Mouse (Mus musculus): ENCODE data around the gene Zfp207. TPM values are rescaled to one million over a fixed set of nuclear protein-coding genes. Genes with fewer than 3 reads are reported as not detected.
A peak's percentile ranks its signal among the peaks of the same experiment; 100 is the strongest.

Zfp207 gene
- total and polyA plus RNA-seq, 3 experiments, result 143 to 347 (median 186) TPM

DNA sequence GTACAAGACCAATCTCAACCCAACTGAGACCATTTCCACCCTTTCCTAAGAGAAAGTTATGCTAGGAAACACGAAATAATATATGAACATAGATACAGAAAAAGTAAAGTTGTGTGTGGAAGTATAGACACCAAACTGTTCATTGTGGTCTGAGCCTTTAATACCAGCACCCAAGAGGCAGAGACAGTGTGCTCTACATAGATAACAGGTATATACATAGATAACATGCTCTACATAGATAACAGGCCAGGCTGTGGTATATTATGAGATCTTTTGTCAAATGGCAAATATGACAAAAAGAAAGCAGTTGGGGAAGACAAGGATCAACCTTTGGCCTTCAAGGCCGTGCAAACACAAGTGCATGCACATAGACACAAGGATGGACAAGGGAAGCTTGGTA is 27.3 kb downstream of the Zfp207 start (continued):
- TF ChIP-seq NRF1 (IDR thresholded peaks at IDR 0.05; ENCODE audit: insufficient read depth, low read depth, low read length, poor library complexity, severe bottlenecking) (0 out of 2 replicates have a peak, but pooled peaks have one; percentile 5), TAL1 (IDR thresholded peaks at IDR 0.05; ENCODE audit: low read length) (peak; percentile 66), SIN3A (IDR thresholded peaks at IDR 0.05; ENCODE audit: low read length) (peak; percentile 77), E2F4 (IDR thresholded peaks at IDR 0.05; ENCODE audit: borderline replicate concordance, low read depth, low read length) (no peak), USF2 (IDR thresholded peaks at IDR 0.05; ENCODE audit: borderline replicate concordance in 1 of 2, insufficient read depth in 1 of 2, low read depth in 1 of 2, low read length in 2 of 2) (no peak), POLR2AphosphoS5 (IDR thresholded peaks at IDR 0.05; ENCODE audit: borderline replicate concordance, low read depth, low read length) (no peak), POLR2AphosphoS2 (IDR thresholded peaks at IDR 0.05; ENCODE audit: low read length) (peak; percentile 70), ETS1 (IDR thresholded peaks at IDR 0.05; ENCODE audit: low read depth, low read length) (peak; percentile 84), ZMIZ1 (IDR thresholded peaks at IDR 0.05; ENCODE audit: low read depth, low read length) (peak; percentile 56), MAX (IDR thresholded peaks at IDR 0.05; ENCODE audit: low read length) (no peak), RCOR1 (IDR thresholded peaks at IDR 0.05; ENCODE audit: low read depth, low read length) (peak; percentile 76), ELF1 (IDR thresholded peaks at IDR 0.05; ENCODE audit: low read depth, low read length) (no peak), ZKSCAN1 (IDR thresholded peaks at IDR 0.05; ENCODE audit: low read depth, low read length) (no peak), SMC3 (IDR thresholded peaks at IDR 0.05; ENCODE audit: low read depth, low read length) (peak; percentile 24; the same call in 1 of the 2 replicates)

DNA sequence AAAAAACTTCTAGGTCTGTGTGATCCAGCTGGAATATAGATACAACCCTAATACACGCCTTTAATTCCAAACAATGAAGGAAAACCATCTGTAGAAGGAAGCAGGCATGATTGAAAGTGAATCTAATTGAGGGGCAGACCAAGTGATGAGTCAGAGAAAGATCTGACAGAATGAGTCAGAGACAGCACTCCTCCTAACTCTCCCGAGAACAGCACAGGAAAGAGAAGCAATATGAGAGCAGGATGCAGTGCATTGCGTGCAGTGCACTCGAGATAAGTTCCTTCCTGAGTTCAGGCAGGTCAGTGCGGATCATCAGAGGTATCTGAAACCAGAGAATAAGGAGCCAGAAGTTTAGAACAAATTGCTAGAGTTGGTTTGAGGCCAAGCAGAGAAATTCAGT is 34.0 kb downstream of the Zfp207 start:
- H3K4me3 ChIP-seq (ENCODE audit: control insufficient read depth in 1 of 2, insufficient read depth in 1 of 2, low read depth in 2 of 2, low read length in 2 of 2), result no peak overlapping the region
- H3K9ac ChIP-seq (ENCODE audit: control insufficient read depth, low read depth, low read length, poor library complexity, severe bottlenecking), result no peak overlapping the region
- H3K4me1 ChIP-seq (ENCODE audit: control insufficient read depth in 1 of 2, insufficient read depth in 2 of 2, low read length in 2 of 2), result peaks cover 12 to 18% of the 10 kb centered on the region in 2 experiments
- H3K27ac ChIP-seq (ENCODE audit: control insufficient read depth, low read depth, low read length), result no peak overlapping the region
- no peak for TF ChIP-seq RAD21 (IDR thresholded peaks at IDR 0.05; ENCODE audit: low read depth, low read length)
- no peak for TF ChIP-seq HCFC1 (IDR thresholded peaks at IDR 0.05; ENCODE audit: low read depth, low read length)
- TF ChIP-seq TAL1 (IDR thresholded peaks at IDR 0.05; ENCODE audit: low read length), result no peak
- no peak for TF ChIP-seq USF2 (IDR thresholded peaks at IDR 0.05; ENCODE audit: borderline replicate concordance in 1 of 2, insufficient read depth in 1 of 2, low read depth in 1 of 2, low read length in 2 of 2)
- TF ChIP-seq UBTF (IDR thresholded peaks at IDR 0.05; ENCODE audit: borderline replicate concordance, insufficient read depth, low read depth, low read length), result no peak
- TF ChIP-seq TCF12 (IDR thresholded peaks at IDR 0.05; ENCODE audit: low read depth, low read length), result no peak
- TF ChIP-seq USF1 (IDR thresholded peaks at IDR 0.05; ENCODE audit: low read depth, low read length), result no peak
- TF ChIP-seq JUND (IDR thresholded peaks at IDR 0.05; ENCODE audit: low read depth, low read length), result no peak
- no peak for TF ChIP-seq TBP (IDR thresholded peaks at IDR 0.05; ENCODE audit: low read depth, low read length)
- no peak for TF ChIP-seq ZNF384 (IDR thresholded peaks at IDR 0.05; ENCODE audit: low read depth, low read length)
- TF ChIP-seq EP300 (IDR thresholded peaks at IDR 0.05; ENCODE audit: low read depth in 1 of 2, low read length in 2 of 2), result no peak
- no peak for TF ChIP-seq MAZ (IDR thresholded peaks at IDR 0.05; ENCODE audit: low read depth, low read length)
- TF ChIP-seq NRF1 (IDR thresholded peaks at IDR 0.05; ENCODE audit: insufficient read depth, low read depth, low read length, poor library complexity, severe bottlenecking), result no peak
- TF ChIP-seq BHLHE40 (IDR thresholded peaks at IDR 0.05; ENCODE audit: borderline replicate concordance, low read depth, low read length), result no peak
- TF ChIP-seq NELFE (IDR thresholded peaks at IDR 0.05; ENCODE audit: low read depth, low read length), result no peak
- no peak for TF ChIP-seq MYB (IDR thresholded peaks at IDR 0.05; ENCODE audit: low read depth, low read length)
- TF ChIP-seq RCOR1 (IDR thresholded peaks at IDR 0.05; ENCODE audit: low read depth, low read length), result no peak
- H3K9me3 ChIP-seq (replicated peaks; ENCODE audit: insufficient read depth, low read length), result no peaks in the 10 kb centered on the region
- peaks cover 0 to 22% of the 10 kb centered on the region in 2 experiments; a peak in 3 of 4 replicates for H3K36me3 ChIP-seq (ENCODE audit: control insufficient read depth in 1 of 2, insufficient read depth in 2 of 2, low read length in 2 of 2)
- DNase-seq (ENCODE audit: low read depth, low spot score), result peak; percentile 51
- no peaks in the 10 kb centered on the region for H3K27me3 ChIP-seq (ENCODE audit: control insufficient read depth in 1 of 2, insufficient read depth in 2 of 2, low read length in 2 of 2)
- H3K79me2 ChIP-seq (ENCODE audit: control insufficient read depth, insufficient read depth, low read length, poor library complexity), result no peaks in the 10 kb centered on the region

Measured in MEL (cell line).